Mouse (Mus musculus): ENCODE data around the gene Zc3h13. TPM values are rescaled to one million over a fixed set of nuclear protein-coding genes. Genes with fewer than 3 reads are reported as not detected.

Gene Zc3h13
- 49.2 and 51.2 TPM in 2 replicates for polyA plus RNA-seq (2015; fragmentation: Nextera tagmentation; extraction: Ambion mirVana)

DNA sequence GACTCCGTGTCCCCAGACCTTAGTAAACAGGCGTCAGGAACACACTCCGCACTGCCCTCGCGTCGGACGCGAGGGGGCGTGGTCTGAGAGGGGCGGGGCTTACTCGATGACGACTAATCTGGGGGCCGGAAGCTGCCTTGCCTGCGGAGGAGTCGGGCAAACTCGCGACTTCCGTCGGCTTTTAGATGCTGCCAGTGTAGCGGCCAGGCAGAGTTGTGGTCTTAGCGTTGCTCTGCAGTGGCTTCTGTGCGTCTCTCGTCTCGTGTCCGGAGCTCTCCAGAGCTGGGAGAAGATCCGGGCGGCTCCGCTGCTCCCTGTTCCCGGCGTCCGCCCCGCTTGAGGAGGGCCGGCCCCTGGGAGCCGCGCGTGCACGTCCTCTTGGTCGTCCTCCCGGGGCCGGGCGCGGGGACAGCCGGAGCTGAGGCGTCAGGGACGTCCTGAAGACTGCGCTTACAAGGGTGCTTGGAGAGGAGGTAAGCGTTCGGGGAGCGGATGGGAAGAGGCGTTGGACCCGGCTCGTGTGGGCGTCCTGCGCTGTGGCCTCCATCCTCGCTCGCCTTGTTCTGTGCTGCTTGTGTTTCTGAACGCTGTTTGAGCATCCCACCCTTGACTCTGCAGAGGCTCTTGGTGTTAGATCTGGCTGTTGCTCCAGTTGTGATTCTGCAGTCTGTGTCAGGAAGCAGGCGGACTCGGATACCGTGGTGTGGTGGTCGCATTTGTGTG, at the start of gene Zc3h13:
Gene Zc3h13 (plus strand): TSS at position 181 of the 723 bp plus-strand sequence.
- peak within 1 kb of the TSS; percentile 90 for H3K4me3 ChIP-seq
- no peaks in the 10 kb centered on the region for H3K9me3 ChIP-seq
- under 1% methylated on average over 61 of the region's 61 CpGs for WGBS
- H3K27me3 ChIP-seq (replicated peaks), result no peaks in the 10 kb centered on the region
- H3K4me2 ChIP-seq, result peak within 1 kb of the TSS; percentile 80
- peak; percentile 99 for ATAC-seq (replicated peaks)
- H3K9ac ChIP-seq, result peak within 1 kb of the TSS; percentile 85
- H3K27ac ChIP-seq, result peak within 1 kb of the TSS; percentile 84
- peaks cover 16% of the 10 kb centered on the region for H3K4me1 ChIP-seq
- H3K36me3 ChIP-seq (replicated peaks), result no peaks in the 10 kb centered on the region

DNA sequence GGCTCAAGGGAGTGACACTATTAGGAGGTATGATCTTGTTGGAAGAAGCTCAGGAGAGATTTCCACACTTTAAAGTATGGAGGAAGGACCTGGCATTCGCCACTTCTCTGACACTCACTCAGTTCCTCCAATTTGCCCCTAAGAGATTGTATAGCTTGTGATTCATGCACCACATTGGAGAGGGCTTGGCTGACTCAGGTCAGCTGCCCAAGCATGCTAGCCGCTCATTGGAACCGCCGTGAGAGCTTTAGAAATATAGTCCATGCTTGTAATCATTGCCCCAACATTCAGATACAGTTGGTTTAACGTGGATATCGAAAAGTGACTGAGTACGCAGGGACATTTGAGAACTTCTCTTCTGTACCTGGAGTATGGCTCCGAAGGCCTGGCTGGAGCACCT, 48.6 kb upstream of the Zc3h13 start:
- H3K36me3 ChIP-seq (replicated peaks), result no peaks in the 10 kb centered on the region
- 0 out of 2 replicates have a peak overlapping the region, but pooled peaks have one; percentile 5 for H3K4me3 ChIP-seq
- 65% methylated on average over 8 of the region's 8 CpGs for WGBS
- H3K4me2 ChIP-seq, result peak overlapping the region; percentile 37
- no peaks in the 10 kb centered on the region for H3K9me3 ChIP-seq
- ATAC-seq (replicated peaks), result peak; percentile 65
- H3K27ac ChIP-seq, result peak overlapping the region; percentile 31; the same call in 1 of the 2 replicates
- H3K9ac ChIP-seq, result no peak overlapping the region
- H3K4me1 ChIP-seq, result peaks cover 15% of the 10 kb centered on the region
- H3K27me3 ChIP-seq (replicated peaks), result no peaks in the 10 kb centered on the region

DNA sequence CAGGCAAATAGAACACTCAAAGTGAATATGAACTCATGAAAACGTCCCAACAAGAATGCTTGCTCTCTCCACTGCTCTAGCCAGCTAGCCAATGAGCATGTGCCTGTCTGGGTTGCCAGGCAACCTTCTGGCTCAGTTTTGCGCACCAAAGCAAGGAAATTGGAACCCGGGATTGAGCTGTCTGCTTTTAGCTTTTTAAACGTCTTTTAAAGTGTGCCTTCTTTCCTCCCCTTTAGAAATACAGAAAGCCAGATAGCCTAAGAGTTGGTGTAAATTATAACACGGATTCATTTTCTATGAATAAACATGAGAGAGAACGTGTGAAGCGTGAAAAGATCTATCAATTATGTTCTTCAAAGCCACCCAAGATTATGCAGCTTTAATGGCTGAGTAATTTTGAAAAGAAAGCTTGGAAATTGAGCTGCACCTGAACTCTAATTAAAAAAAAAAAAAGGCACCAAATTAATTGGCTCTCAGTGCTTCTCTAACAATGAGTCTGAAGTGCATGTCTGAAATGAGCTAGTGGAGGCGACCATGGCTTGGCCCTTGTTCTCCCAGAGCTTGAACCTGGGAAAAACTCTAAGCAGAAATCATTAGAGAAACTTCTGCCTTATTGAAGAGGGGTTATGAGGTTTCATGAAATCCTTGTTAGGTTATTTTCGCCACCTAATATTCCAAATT, 48.1 kb upstream of the Zc3h13 start:
- Histone ChIP-seq H3K27ac (peak overlapping the region; percentile 49), H3K27me3 (replicated peaks) (no peaks in the 10 kb centered on the region), H3K4me2 (peak overlapping the region; percentile 37), H3K9me3 (no peaks in the 10 kb centered on the region), H3K4me3 (peak overlapping the region; percentile 5; the same call in 1 of the 2 replicates), H3K4me1 (peaks cover 15% of the 10 kb centered on the region), H3K36me3 (replicated peaks) (no peaks in the 10 kb centered on the region), H3K9ac (no peak overlapping the region)
- peak; percentile 96 for ATAC-seq (replicated peaks)
- WGBS, result 14% methylated on average over 9 of the region's 9 CpGs

DNA sequence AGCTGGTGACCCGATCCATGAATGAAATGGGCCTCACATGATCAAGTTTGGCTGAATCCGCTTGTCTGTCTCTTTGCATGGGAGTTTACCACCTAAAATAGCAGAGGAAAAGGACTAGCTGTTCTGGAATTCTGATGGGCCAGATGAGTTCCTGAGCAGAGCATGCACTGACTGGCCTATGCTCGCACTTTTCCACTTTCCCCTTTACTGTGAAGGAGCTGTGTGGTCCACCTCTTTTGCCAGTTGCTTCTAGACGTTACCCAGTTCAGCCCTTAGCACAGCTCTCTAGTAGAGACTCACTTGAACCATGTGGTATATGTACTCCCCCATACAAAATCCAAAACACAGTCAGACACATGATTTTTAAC, 47.6 kb upstream of the Zc3h13 start:
- Histone ChIP-seq H3K27ac (peak overlapping the region; percentile 49), H3K4me3 (no peak overlapping the region), H3K36me3 (replicated peaks) (no peaks in the 10 kb centered on the region), H3K4me1 (peaks cover 15% of the 10 kb centered on the region), H3K27me3 (replicated peaks) (no peaks in the 10 kb centered on the region), H3K4me2 (peak overlapping the region; percentile 37; the same call in 1 of the 2 replicates), H3K9ac (no peak overlapping the region), H3K9me3 (no peaks in the 10 kb centered on the region)
- 52% methylated on average over 4 of the region's 4 CpGs for WGBS
- ATAC-seq (replicated peaks), result peak; percentile 35; the same call in 1 of the 2 replicates

DNA sequence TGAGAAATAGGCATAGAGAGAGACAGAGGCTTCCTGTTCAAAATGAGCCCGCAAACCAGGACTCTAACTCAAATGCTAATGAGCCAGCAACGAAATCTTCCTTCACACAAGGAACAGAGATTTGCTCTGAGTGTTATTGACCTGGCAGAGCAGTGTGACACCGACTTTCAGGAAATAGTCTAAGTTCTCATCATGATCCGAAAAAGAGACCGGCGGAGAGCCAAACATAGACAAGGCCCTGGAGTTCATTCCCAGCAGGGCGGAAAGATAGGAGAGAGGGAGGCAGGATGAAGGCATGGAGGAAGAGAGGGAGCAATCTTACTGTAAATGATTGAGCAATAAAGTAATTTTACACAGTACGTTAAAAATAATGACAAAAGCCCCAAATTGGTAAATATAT, 47.1 kb upstream of the Zc3h13 start:
- no peak for ATAC-seq (replicated peaks)
- no peak overlapping the region for H3K27ac ChIP-seq
- H3K27me3 ChIP-seq (replicated peaks), result no peaks in the 10 kb centered on the region
- WGBS, result 71% methylated on average over 8 of the region's 8 CpGs
- no peaks in the 10 kb centered on the region for H3K9me3 ChIP-seq
- no peaks in the 10 kb centered on the region for H3K36me3 ChIP-seq (replicated peaks)
- H3K9ac ChIP-seq, result no peak overlapping the region
- no peak overlapping the region for H3K4me2 ChIP-seq
- H3K4me1 ChIP-seq, result peaks cover 15% of the 10 kb centered on the region
- no peak overlapping the region for H3K4me3 ChIP-seq

DNA sequence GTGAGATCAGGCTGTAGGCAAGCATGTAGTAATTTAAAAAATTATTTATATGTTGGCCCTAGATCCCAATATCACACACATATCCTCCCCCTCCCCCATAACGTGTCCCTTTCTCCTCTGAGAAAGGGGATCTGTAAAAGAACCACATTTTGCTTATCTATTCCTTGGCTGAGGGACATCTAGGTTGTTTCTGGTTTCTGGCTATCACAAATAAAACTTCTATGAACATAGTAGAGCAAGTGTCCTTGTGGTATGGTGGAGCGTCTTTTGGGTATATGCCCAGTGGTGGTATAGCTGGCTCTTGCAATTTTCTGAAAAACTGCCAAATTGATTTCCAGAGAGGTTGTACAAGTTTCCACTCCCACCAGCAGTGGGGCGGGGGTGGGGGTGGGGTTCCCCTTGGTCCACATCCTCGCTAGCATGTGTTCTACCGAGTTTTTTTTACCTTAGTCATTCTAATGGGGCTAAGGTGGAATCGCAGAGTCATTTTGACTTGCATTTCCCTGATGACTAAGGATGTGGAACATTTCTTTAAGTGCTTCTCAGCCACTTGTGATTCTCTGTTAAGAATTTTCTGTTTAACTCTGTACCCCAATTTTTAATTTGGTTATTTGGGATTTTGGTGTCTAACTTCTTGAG, 46.0 kb upstream of the Zc3h13 start:
- Histone ChIP-seq H3K4me2 (no peak overlapping the region), H3K4me3 (no peak overlapping the region), H3K9ac (no peak overlapping the region), H3K4me1 (peaks cover 15% of the 10 kb centered on the region), H3K36me3 (replicated peaks) (no peaks in the 10 kb centered on the region), H3K27ac (no peak overlapping the region), H3K9me3 (no peaks in the 10 kb centered on the region), H3K27me3 (replicated peaks) (no peaks in the 10 kb centered on the region)
- WGBS, result 88% methylated on average over 6 of the region's 6 CpGs
- no peak for ATAC-seq (replicated peaks)

DNA sequence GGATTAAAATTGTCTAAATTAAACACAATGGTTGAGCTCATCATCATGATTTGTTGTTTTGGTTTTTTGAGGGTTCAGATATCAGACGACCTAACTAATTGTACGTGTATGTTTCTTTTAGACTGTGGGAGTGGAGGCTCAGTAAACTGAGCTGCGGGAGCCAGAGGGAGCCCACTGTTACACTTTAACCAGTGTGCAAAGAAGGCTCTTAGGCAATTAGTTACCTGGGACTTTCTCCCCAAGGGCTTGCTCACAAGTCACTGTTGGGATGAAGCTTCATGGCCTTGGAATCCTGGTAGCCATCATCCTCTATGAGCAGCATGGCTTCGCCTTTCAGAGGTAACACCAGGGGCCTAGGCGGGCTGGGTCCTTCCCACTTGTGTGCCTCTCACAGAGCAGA, 42.1 kb upstream of the Zc3h13 start, which contains the start of gene Cpb2:
Gene Cpb2 (plus strand): TSS at position 201 of the 400 bp plus-strand sequence.
- Histone ChIP-seq H3K9me3 (no peaks in the 10 kb centered on the region), H3K36me3 (replicated peaks) (no peaks in the 10 kb centered on the region), H3K4me2 (no peak within 1 kb of the TSS), H3K4me3 (no peak within 1 kb of the TSS), H3K9ac (no peak within 1 kb of the TSS), H3K27me3 (replicated peaks) (no peaks in the 10 kb centered on the region), H3K27ac (no peak within 1 kb of the TSS), H3K4me1 (no peaks in the 10 kb centered on the region)
- WGBS, result 90% methylated on average over 5 of the region's 5 CpGs
- ATAC-seq (replicated peaks), result no peak

DNA sequence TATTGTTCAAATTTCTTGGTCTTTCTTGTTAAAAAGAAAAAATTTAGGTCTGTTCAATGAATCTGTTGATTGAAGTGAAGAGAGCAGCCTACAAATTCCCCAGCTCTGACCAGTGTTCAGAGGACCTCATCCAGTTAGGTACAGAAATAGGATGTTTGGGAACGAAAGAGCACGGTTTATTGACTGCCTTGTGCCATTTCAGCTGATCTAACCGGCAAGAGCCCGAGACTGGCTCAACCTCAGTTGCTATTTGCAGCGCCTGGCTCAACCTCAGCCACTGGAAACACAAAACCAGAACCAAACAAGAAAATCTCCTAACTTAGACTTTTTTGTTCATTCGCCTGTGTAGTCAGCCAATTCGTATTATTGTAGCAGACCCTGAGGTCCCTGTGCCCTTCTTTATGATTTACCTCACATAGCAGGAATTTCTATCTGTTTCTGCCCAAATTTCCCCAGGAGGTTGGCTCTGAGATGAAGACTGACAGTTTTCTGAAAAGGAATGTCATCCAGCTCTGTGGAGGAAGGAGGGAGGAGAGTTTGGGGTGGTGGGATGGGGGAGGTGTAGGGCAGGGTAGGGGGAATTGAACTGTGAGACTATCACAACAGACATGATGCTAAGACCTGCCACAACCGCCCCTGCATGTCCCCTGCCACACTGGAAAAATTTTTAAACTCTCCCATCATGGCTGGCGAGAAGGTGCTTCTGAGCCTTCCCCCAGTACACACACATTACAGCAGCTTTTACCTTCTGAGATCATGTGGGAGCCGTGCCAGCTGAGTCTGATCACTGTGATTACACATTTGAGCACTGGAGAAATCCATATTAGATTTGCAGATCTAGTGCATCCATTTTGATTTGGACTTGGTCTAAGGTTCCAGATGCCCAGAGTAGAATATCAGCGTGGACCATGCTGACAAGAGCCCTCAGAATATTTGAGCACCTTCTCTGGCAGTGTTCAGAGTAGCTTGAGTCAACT, 37.9 kb upstream of the Zc3h13 start:
- Histone ChIP-seq H3K4me3 (no peak overlapping the region), H3K4me1 (no peaks in the 10 kb centered on the region)

DNA sequence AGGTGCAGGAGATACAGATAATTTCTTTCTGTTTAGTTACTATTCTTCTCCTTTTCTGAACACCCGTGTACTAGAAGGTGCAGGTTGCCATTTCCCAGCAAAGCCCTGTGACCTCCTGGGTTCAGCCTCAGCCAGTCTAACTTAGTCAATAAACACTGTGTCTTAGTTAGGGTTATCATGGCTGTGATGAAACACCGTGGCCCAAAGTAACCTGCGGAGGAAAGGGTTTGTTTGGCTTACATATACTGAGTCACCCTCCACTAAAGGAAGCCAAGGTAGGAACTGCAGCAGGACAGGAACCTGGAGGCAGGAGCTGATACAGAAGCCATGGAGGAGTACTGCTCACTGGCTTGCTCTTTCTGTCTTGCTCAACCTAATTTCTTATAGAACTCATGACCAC, 33.7 kb upstream of the Zc3h13 start:
- whole genome bisulfite sequencing, result 93% methylated on average over 3 of the region's 3 CpGs
- H3K27me3 ChIP-seq (replicated peaks), result no peaks in the 10 kb centered on the region
- no peak overlapping the region for H3K4me3 ChIP-seq
- no peak for ATAC-seq (replicated peaks)
- no peaks in the 10 kb centered on the region for H3K4me1 ChIP-seq
- H3K4me2 ChIP-seq, result no peak overlapping the region
- H3K9me3 ChIP-seq, result no peaks in the 10 kb centered on the region
- H3K27ac ChIP-seq, result no peak overlapping the region
- H3K9ac ChIP-seq, result no peak overlapping the region
- H3K36me3 ChIP-seq (replicated peaks), result no peaks in the 10 kb centered on the region

More for the DNA sequence above, 37.9 kb upstream of the Zc3h13 start:
- H3K36me3 ChIP-seq (replicated peaks), result no peaks in the 10 kb centered on the region
- no peak overlapping the region for H3K27ac ChIP-seq
- H3K4me2 ChIP-seq, result no peak overlapping the region
- no peak overlapping the region for H3K9ac ChIP-seq
- no peak for ATAC-seq (replicated peaks)
- no peaks in the 10 kb centered on the region for H3K27me3 ChIP-seq (replicated peaks)
- no peaks in the 10 kb centered on the region for H3K9me3 ChIP-seq
- WGBS, result 79% methylated on average over 11 of the region's 11 CpGs

DNA sequence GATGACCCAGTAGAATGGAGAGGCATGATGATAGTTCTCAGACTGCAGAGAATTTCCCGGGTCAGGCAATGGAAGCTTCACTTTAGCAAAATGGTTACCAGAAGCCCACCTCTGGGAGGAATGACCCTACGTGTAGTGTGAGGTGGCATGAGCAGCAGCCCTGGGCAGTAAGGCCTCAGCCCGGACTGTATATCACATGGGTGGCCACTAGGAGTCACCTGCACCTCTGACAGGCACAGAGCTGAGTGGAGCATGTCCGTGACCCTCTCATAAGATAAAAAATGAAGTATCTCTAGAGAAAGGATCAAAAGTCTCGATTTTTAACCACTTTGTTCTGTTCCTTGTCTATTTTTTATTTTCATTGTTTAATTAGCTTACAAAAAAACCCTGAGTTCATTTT, 27.7 kb upstream of the Zc3h13 start:
- no peaks in the 10 kb centered on the region for H3K27me3 ChIP-seq (replicated peaks)
- H3K9me3 ChIP-seq, result no peaks in the 10 kb centered on the region
- no peaks in the 10 kb centered on the region for H3K4me1 ChIP-seq
- H3K27ac ChIP-seq, result no peak overlapping the region
- H3K36me3 ChIP-seq (replicated peaks), result no peaks in the 10 kb centered on the region
- H3K4me3 ChIP-seq, result no peak overlapping the region
- no peak for ATAC-seq (replicated peaks)
- H3K4me2 ChIP-seq, result no peak overlapping the region
- 54% methylated on average over 5 of the region's 5 CpGs for WGBS
- H3K9ac ChIP-seq, result no peak overlapping the region

DNA sequence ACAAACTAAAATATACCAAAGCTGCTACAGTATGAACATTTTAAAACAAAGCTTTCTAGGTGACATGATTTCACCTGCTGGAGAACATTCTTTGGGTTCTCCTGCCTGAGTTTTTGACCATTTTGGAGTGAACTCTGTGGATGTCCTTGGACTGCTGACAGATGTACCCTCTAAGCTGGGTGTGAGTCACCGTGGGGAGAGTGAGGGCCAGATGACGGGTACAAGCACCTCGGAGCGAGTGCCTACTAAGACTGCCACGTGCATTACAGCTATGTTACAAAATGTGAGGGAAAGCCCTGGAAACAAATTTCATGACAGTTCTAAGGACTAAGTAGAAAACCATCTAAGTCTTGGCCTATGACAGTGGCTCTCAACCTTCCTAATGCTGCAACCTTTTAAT, 14.6 kb upstream of the Zc3h13 start:
- Histone ChIP-seq H3K9me3 (no peaks in the 10 kb centered on the region), H3K27me3 (replicated peaks) (no peaks in the 10 kb centered on the region), H3K4me2 (no peak overlapping the region), H3K36me3 (replicated peaks) (no peaks in the 10 kb centered on the region), H3K4me1 (no peaks in the 10 kb centered on the region), H3K9ac (no peak overlapping the region), H3K4me3 (no peak overlapping the region), H3K27ac (no peak overlapping the region)
- 89% methylated on average over 5 of the region's 5 CpGs for WGBS
- ATAC-seq (replicated peaks), result no peak
